Comparison of ENCODE assay signal across 7 mouse cellular contexts in the genomic region with DNA sequence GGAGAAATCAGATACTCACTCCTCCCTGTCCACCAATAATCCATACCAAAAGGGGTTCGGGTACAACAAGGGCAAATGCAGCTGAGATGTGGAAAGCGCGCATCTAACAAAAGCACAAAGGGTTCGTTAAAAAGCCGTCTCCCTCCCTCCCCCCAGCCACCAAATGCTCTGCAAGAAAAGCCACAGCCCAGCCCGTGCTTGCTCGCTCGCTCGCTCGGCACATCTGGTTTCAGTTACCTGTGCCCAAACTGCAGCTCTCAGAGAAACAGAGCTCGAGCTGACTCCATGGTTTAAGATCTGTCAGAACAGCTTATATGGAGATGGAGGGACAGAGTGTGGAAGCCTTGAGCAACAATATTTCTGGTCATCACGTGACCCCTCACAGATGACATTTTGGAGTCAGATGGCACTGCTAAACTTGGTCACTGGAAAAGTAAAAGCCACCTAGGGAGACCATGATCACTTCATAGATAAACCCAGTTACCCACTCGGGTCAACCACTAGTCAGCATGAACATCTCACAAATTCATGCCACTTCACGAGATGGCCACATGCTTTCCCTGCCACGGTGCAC. TPM values are rescaled to one million over a fixed set of nuclear protein-coding genes. Genes with fewer than 3 reads are reported as not detected.
DNase-seq lines count a peak whose midpoint lies in the region; ATAC-seq lines count a peak whose summit lies in the region.

No protein-coding gene starts in this region.

- peak; percentile 83 for DNase-seq in midbrain, embryonic 11.5 days (ENCODE audit: low spot score, missing footprints)
- DNase-seq in embryonic facial prominence, embryonic 14.5 days (ENCODE audit: low spot score) = peak; percentile 93
- DNase-seq in left cerebral cortex, postnatal 14 days (ENCODE audit: low spot score in 2 of 2) = no peak
- no peak for DNase-seq in frontal cortex, postnatal 14 days (ENCODE audit: low spot score in 2 of 2)

- no peak overlapping the region for H3K4me2 ChIP-seq in midbrain, embryonic 11.5 days
- no peak overlapping the region for H3K4me2 ChIP-seq in midbrain, embryonic 13.5 days (replicated peaks)
- H3K4me2 ChIP-seq in embryonic facial prominence, embryonic 14.5 days (ENCODE audit: low read depth, low read length) = peak overlapping the region; percentile 54
- H3K4me2 ChIP-seq in midbrain, embryonic 15.5 days = no peak overlapping the region

- intact Hi-C loops in left cerebral cortex, postnatal 14 days (cut with DNase I) = no loop called here

- no peak overlapping the region for H3K4me3 ChIP-seq in midbrain, embryonic 11.5 days (ENCODE audit: low read depth, low read length)
- no peak overlapping the region for H3K4me3 ChIP-seq in midbrain, embryonic 13.5 days (replicated peaks)
- H3K4me3 ChIP-seq in embryonic facial prominence, embryonic 14.5 days (ENCODE audit: low read depth, low read length) = peak overlapping the region; percentile 25
- no peak overlapping the region for H3K4me3 ChIP-seq in midbrain, embryonic 15.5 days

- H3K36me3 ChIP-seq in midbrain, embryonic 11.5 days (ENCODE audit: control insufficient read depth, insufficient read depth, low read length) = no peaks in the 10 kb centered on the region
- H3K36me3 ChIP-seq in midbrain, embryonic 13.5 days = no peaks in the 10 kb centered on the region
- H3K36me3 ChIP-seq in embryonic facial prominence, embryonic 14.5 days (ENCODE audit: control insufficient read depth, insufficient read depth, low read length) = 0 out of 2 replicates have a peak, but pooled peaks cover 2% of the 10 kb centered on the region
- no peaks in the 10 kb centered on the region for H3K36me3 ChIP-seq in midbrain, embryonic 15.5 days (replicated peaks)

- H3K4me1 ChIP-seq in midbrain, embryonic 11.5 days (ENCODE audit: control insufficient read depth, insufficient read depth, low read length) = peaks cover 4% of the 10 kb centered on the region; the same call in 1 of the 2 replicates
- H3K4me1 ChIP-seq in midbrain, embryonic 13.5 days (replicated peaks) = peaks cover 22% of the 10 kb centered on the region
- H3K4me1 ChIP-seq in embryonic facial prominence, embryonic 14.5 days (ENCODE audit: control insufficient read depth, insufficient read depth, low read length) = peaks cover 52% of the 10 kb centered on the region
- peaks cover 12% of the 10 kb centered on the region for H3K4me1 ChIP-seq in midbrain, embryonic 15.5 days

- H3K9me3 ChIP-seq in midbrain, embryonic 11.5 days (ENCODE audit: control insufficient read depth, low read length) = no peaks in the 10 kb centered on the region
- no peaks in the 10 kb centered on the region for H3K9me3 ChIP-seq in midbrain, embryonic 13.5 days
- H3K9me3 ChIP-seq in embryonic facial prominence, embryonic 14.5 days (ENCODE audit: control insufficient read depth, low read length) = no peaks in the 10 kb centered on the region
- no peaks in the 10 kb centered on the region for H3K9me3 ChIP-seq in midbrain, embryonic 15.5 days

- H3K9ac ChIP-seq in midbrain, embryonic 11.5 days (ENCODE audit: low read length) = no peak overlapping the region
- no peak overlapping the region for H3K9ac ChIP-seq in midbrain, embryonic 13.5 days (replicated peaks)
- peak overlapping the region; percentile 41; the same call in 1 of the 2 replicates for H3K9ac ChIP-seq in embryonic facial prominence, embryonic 14.5 days (ENCODE audit: low read depth, low read length)
- H3K9ac ChIP-seq in midbrain, embryonic 15.5 days = no peak overlapping the region

- no peak for ATAC-seq in midbrain, embryonic 11.5 days (ENCODE audit: low FRiP score)
- ATAC-seq in midbrain, embryonic 13.5 days = no peak
- peak; percentile 85 for ATAC-seq in embryonic facial prominence, embryonic 14.5 days (ENCODE audit: low read depth)
- ATAC-seq in midbrain, embryonic 15.5 days (replicated peaks) = no peak
- ATAC-seq in granulocyte monocyte progenitor cell, adult 5-6 weeks (replicated peaks; ENCODE audit: poor library complexity, severe bottlenecking) = no peak

- 41% methylated on average over 15 of the region's 15 CpGs for WGBS in midbrain, embryonic 11.5 days
- 48% methylated on average over 15 of the region's 15 CpGs for WGBS in midbrain, embryonic 13.5 days
- WGBS in embryonic facial prominence, embryonic 14.5 days = 18% methylated on average over 15 of the region's 15 CpGs
- 43% methylated on average over 15 of the region's 15 CpGs for WGBS in midbrain, embryonic 15.5 days

- H3K27me3 ChIP-seq in midbrain, embryonic 11.5 days (ENCODE audit: control insufficient read depth, insufficient read depth, low read length) = no peaks in the 10 kb centered on the region
- no peaks in the 10 kb centered on the region for H3K27me3 ChIP-seq in midbrain, embryonic 13.5 days
- H3K27me3 ChIP-seq in embryonic facial prominence, embryonic 14.5 days (replicated peaks; ENCODE audit: control insufficient read depth, insufficient read depth, low read length) = no peaks in the 10 kb centered on the region
- H3K27me3 ChIP-seq in midbrain, embryonic 15.5 days (replicated peaks) = no peaks in the 10 kb centered on the region

- no peak overlapping the region for H3K27ac ChIP-seq in midbrain, embryonic 11.5 days (ENCODE audit: low read depth, low read length)
- H3K27ac ChIP-seq in midbrain, embryonic 13.5 days = no peak overlapping the region
- H3K27ac ChIP-seq in embryonic facial prominence, embryonic 14.5 days (replicated peaks; ENCODE audit: low read depth, low read length) = peak overlapping the region; percentile 90
- H3K27ac ChIP-seq in midbrain, embryonic 15.5 days = 0 out of 2 replicates have a peak overlapping the region, but pooled peaks have one; percentile 10

RNA-seq across cellular contexts. Expression of a gene that starts 19.0 kb away (rescaled TPM):
- 10.1 and 14.0 TPM in 2 replicates for polyA plus RNA-seq in midbrain, embryonic 11.5 days (2014; fragmentation: Nextera tagmentation; extraction: Ambion mirVana)
- 19.7 and 22.2 TPM in 2 replicates for polyA plus RNA-seq in midbrain, embryonic 13.5 days (2015; fragmentation: Nextera tagmentation; extraction: Ambion mirVana)
- polyA plus RNA-seq in embryonic facial prominence, embryonic 14.5 days (2014; fragmentation: Nextera tagmentation; extraction: Ambion mirVana) = 24.8 and 28.9 TPM in 2 replicates
- 29.6 and 32.3 TPM in 2 replicates for polyA plus RNA-seq in midbrain, embryonic 15.5 days (2015; fragmentation: Nextera tagmentation; extraction: Ambion mirVana)
- 99.4 and 128 TPM in 2 replicates for total RNA-seq in granulocyte monocyte progenitor cell, adult 5-6 weeks (2014; fragmentation: Nextera tagmentation)
- 77.5 and 82.6 TPM in 2 replicates for total RNA-seq in granulocyte monocyte progenitor cell, adult 5-6 weeks (2017)
- 10 to 100 TPM; 20.6 to 22.8 TPM for total RNA-seq in left cerebral cortex, postnatal 14 days (2021)

Comparison
In these comparisons a context has a peak if more than half of its experiments do, and no peak if none do; other contexts are left out.
1. H3K27ac ChIP-seq: peak in embryonic facial prominence, embryonic 14.5 days (single experiment) and midbrain, embryonic 15.5 days (single experiment); none in midbrain, embryonic 11.5 days (single experiment) and midbrain, embryonic 13.5 days (single experiment).
2. DNase-seq: peak in midbrain, embryonic 11.5 days (single experiment) and embryonic facial prominence, embryonic 14.5 days (single experiment); none in left cerebral cortex, postnatal 14 days (0 of 2) and frontal cortex, postnatal 14 days (0 of 2).